Mouse (Mus musculus): ENCODE measurements around the gene Ckap4.
A peak's percentile ranks its signal among the peaks of the same experiment; 100 is the strongest.

Ckap4 gene

DNA sequence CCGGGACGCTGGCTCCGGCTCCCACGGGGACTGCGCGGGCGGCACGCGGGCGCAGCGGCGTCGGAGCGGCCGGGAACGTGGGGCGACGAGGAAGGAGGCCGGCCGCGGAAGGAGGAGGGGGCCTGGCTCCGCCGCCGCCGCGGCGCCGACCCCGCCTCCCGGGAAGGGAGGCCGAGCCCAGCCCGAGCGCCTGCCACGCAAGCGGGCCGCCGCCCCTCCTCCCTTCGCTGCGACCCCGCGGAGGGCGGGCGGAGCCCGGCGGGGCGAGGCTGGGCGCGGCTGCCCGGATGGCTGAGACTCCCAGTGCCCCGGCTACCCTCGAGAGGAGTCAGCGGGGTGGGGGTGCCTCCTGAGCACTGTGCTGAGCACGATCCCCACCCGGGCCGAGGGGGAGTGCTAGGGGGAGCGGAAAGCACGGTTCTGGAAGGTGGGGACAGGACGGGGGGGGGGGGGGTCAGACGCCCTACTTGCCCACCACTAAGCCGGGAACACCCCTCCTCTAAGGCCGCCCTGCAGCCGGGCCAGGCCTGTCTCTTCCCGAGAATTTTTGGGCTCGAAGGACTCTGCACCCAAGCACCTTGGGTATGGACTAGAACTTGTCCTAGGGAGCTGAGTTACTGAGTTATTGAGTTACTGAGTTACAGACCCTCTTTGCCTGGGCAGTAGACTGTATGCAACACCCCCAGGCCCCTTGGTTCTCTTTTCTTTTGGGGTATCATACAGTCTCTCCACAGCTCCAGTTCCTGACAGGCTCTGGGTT is at the start of gene Ckap4:
Ckap4 (minus strand) TSS at position 151 of the 760 bp plus-strand sequence.
- DNase-seq: peak; percentile 48 to 68

DNA sequence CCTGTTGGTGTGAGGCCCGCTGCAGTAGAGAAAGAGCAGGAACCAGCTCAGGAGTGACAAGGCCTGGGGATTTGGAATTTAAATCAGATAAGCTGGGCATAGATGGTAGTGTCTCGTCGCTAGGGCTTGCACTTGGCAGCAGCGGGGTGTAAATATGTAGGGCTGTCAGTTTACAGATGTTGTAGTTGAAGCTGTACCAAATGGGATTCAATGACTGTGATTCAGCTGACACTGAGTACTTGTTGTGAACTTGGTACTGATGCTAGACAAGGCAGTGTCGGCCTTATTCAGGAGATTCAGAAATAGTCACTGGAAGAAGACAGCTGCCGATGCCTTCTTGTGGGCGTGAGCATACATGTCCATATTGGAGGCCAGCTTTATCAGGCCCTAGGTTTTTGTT is 48.4 kb upstream of the Ckap4 start:
- no peak for DNase-seq

DNA sequence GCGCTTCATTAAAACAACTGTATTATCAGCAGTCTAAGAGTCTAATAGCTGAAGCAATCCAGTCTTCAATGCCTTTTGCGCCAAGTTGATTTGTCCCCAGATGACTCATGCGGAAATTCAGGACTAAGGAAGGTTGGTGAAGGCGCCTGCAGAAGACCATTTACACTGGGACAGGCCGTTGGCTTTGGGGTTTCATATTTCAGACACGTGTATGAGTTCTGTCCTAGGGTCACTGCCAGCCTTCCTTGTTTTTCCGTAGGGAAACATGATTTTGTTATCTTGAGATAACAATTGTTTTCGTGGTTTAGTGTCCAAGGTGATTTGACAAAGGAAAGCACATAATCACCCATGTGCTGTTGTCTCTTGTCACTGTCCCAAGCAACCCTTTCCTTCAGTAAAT is 47.3 kb upstream of the Ckap4 start:
- no peak for DNase-seq

DNA sequence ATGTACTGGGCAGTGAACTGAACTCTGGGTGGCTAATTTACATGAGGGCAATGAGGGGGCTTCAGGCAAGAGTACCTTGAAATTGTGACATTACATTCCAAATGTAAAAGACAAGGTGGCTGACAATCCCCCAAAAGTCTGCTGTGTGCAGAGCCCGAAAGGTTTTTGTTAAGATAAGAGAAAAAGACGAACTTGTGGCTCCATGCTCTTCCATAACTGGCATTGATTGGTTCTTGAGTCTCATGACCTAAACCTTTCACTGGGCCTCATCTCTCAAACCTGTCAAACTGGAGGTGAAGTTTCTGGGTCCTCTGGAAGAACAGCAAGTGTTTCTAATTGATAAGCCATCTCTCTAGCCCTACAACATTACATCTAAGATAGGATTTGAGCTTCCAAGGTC is 45.7 kb upstream of the Ckap4 start:
- DNase-seq: no peak

DNA sequence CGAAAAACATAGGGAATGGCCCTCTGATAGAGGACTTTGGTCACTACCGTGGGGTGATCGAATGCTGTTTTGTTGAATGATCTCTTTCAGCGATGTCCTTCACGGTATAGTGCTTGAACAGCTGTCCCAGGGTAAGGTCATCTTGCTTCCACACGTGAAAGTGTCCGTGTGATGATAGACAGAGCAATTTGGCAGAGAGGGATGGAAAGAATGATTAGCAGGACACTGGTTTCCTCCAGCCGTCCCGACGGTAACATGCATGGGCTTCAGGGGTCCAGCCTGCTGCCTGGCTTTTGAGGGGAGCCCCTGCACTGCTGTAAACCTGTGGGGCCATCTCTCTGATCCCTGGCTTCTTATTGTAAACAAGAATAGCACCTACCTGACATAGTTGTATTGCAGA is 44.9 kb upstream of the Ckap4 start:
- no peak for DNase-seq

DNA sequence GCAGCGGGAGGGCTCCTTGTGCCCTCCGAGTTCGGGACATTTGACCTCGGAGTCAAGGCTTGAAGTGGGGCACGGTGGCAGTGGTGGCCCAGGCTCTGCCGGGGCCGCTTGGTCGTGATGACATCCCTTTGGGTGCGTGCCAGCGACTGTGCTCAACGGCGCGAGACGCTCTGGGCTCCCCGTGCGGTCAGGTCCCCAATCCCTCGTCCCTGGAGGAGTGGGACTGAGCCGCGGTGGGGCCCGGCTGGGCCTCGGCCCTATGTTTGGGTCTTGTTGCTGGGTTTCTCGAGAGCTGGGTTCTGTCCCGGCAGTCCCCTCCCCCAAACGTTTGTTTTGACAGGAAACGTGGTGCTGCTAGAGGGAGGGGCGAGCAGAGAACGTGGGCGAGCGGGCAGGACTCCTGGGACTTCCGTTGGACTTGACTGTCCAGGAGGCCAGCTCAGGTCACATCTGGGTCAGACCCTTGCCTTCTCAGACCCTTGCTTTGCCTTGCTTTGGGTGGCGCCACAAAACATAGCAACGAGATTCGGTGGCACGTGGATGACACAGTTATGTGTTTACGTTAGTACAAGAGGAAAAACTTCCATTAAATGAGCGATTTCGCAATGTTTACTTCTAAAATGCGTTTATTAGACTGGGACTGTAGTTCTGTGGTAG is 43.3 kb upstream of the Ckap4 start:
- peak; percentile 78 to 82 for DNase-seq

DNA sequence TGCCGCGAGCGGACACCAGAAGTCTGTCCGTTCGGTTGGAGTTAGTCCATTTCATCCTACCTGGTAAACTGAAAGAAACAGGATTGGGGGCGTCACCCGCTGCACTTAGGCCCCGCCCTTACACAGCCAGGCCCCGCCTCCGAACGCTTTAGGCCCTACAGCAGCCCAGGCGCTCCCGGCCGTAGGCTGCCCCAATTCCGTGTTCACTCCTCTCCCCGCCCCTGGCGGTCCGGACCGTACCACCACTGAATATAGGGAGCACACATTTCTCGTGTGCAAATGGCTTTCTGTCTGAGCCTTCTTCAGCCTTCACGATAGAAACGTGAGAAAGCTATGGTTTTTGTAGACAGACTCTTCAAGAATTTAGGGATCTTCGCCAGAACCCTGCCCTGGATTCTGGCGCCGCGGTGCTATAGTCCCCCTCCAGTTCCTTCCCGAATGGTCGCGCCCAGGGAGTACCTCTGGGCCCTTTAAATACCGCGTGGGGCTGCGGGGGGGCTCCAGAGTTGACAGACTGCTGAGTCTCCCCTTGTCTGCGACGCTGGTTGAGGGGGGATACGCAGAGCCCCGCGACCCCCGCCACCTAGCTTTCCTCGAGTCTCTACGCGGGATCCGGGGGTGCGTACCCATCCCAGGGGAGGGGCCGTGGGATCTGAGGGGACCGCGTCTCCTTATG is 42.7 kb upstream of the Ckap4 start, which contains the start of gene Tcp11l2:
Tcp11l2 (plus strand) TSS at position 232 of the 676 bp plus-strand sequence.
- DNase-seq: peak; percentile 96 to 97

DNA sequence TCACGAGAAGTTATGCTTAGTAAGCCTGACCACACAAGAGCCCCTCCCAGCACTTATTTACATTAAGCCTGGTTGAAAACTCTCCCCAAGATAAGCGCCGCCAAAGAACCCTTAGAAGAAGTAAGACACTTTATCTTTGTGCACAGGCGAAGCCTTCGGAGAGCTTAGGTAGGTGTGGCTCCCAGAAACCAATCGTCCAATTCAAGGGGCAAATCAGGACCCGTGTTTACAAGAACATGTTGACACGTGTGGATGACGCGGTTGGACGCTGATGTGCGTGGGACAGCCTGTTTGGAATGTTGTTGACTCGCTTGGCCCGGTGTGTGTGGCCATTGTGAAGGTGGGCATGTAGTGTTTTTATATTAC is 42.1 kb upstream of the Ckap4 start:
- DNase-seq: no peak

DNA sequence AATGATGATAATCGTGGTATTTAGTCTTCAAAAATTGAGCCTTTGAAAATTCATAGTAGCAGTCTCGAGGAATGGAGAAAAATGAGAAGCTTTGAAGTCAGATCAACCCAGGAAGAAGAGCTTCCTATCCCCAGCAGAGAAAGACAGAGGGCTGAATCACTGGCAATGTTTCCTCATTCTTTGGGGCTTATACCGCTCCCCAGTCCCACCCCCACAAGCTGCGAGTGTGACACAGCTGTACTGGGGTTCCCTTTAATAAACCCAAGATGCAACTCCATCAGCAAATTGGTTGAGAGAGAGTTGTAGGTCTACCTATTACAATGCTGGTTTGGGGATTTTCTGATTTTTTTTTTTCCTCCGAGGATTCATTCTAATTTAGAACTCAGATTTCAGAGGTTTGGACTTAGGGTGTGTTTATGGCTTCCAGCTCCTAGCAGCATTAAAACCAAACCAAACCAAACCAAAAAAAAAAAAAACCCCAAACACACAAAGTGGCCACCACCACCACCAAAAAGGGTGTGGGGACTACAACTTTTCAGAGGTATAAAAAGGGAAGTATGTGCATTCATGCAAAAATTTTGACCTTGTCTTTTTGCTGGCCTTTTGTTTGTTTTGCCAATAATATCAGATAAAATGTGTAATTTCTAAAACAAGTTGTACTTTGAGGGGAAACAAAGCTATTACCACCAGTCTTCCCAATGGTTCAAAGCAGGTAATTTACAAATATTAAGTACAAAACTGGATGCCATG is 40.0 kb upstream of the Ckap4 start:
- DNase-seq: no peak

DNA sequence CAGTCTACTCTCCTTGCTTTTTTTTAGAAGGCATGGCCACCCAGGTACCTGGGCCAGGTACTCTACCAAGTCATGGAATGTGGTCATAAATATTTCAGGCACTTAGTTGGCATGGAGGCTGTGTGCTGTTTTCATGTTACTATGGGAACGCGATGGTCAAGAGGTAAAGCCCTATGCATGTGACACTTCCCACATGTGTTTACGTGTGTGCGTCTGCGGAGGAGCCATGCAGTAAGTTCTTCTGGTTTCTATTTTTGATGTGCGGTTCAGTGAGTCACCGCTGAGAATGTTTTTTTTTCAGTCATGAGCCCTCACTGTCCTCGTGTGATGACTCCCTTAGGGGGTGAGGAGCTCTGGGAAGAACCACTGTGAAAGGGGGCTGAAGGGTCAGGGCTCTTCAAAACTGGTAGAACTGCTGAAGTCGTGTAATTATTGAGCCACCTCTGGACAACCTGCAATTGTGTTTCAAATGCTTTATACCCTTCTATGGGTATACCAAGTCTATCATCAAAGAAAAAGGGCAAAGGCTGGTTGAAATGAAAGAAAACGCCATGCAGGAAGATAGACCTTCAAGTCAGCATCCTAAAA is 37.3 kb upstream of the Ckap4 start:
- DNase-seq: no peak

DNA sequence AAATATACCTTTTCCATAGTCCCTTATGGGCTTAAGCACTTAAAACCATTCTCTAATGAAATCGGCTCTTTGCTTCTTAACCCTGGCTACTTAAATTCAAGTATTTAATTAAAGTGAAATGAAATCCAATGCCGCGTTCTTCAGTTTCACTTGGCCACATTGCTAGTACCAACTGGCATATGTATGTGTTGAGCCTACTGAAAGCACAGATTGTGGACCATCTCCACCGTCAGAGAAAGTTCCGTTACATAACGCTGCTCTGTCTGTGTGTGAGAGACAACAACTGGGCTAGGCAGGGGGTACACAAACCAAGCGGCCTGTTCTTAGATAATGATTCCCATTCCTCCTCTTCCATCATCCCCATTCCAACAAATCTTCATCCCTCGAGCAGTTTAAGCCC is 30.6 kb upstream of the Ckap4 start:
- no peak for DNase-seq

DNA sequence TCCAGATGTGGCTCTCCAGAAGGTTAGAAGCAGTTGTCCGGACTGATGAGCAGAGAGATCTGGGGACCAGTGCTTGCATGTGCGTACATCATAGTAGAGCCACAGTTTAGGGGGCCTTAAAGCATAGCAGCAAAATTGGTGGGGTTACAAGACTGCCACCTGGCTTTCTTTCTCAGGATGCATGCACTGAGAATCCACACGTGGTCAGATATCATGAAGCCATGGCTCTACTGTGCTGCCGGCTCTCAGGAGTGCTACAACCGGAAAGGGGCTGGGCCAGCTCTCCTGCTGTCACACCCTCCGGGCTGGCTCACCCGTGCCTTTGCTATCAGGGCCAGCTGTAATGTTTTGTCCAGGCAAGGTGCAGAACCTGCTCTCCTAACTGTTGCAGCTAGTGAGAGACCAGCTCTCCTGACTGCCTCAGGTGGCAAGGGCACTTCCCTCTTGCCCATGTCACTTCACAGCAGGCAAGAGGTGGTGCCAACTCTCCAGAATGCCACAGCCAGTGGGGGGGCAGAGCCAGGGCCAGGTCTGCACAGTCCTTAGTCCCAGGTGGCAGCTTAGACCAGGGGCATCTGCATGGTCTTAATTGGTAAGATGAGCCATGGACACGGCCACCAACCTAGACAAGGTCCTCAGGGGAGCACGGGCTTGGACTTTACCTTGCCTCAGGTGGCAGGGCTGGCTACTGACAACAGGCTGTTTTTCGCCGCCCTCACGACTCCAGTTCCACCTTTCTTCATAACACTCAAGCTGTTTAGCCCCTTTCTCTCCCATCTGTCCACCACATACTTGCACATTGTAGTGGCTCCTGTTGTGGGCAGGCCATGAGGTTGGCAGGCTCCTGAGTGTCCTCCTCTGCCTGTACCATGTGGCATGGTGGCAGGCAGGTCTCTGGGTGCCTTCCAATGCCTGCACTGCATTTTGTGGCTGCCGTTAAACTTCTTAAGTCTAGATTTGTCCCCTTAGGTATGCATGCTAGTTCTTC is 29.0 kb upstream of the Ckap4 start:
- peak; percentile 84 to 85 for DNase-seq

DNA sequence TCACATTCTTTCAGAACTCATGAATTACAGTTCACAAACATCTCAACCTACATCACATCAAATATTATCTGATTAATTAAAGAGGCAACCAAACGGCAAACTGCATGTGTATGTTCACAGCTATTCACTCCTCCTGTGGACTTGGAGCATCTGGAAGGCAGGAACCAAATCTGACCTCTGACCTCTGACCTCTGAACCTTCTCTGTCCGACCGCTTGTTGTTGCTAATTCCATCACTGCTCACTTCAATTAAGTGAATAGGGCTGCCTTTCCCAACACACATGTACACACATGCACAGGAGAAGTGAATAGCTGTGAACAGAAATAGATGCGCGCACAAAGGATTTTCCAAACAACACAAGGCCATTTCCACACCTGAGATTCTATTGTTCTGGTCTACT is 28.3 kb upstream of the Ckap4 start:
- DNase-seq: no peak

DNA sequence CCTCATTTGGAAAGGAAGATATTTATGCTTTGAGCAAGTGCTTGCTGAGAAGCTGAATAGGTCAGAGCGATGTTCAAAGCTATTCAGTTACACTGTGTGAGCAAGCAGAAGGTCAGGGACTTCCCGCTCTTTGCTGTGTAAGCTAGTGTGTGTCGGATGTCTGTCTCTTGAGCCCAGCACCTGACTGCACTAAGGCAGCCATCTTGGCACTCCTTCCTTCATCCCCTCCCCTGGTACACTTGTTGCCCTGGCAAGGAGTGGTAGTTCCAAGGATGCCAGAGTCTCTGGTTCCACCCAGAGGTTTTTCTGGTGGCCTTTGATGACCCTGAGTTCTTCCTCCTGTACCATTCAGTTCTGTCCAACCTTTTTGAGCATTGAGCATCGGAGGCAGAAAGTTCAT is 26.1 kb upstream of the Ckap4 start:
- no peak for DNase-seq

DNA sequence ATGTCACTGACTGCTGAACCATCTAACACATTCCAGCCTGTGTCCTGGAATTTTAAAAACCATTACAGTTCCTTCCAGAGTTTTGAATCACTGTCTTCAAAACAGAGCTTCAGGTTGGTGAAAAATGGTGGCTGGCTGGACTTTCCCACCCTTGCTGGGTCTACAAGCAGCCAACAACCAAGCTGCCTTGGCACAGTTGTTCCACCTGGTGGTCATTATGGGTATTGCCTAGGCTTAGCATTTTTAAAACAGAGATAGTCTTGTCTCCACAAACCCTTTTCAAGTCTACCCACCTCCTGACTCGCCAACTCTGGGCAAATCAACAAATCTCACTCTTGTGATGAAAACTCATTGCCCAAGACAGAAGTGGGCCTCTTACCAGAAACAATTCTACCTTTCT is 24.6 kb upstream of the Ckap4 start:
- DNase-seq: no peak

DNA sequence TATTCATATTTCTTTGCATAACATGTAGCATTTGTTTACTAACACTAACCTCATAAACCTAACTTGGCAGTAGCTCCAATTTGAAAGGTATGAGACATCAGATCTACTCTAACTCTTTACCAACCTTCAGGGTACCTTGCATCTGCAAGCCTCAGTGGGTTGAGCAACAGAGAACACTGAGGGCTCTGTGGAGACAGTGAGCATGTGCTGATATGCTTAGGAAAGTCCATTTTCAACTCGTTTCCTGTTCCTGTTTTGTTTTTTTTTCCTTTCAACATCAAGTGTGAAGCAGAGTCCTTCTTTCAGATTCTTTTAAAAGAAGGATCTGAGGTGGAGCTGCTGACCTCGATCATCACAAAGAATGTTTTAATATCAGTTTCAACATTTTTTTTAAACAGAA is 22.3 kb upstream of the Ckap4 start:
- DNase-seq: no peak

DNA sequence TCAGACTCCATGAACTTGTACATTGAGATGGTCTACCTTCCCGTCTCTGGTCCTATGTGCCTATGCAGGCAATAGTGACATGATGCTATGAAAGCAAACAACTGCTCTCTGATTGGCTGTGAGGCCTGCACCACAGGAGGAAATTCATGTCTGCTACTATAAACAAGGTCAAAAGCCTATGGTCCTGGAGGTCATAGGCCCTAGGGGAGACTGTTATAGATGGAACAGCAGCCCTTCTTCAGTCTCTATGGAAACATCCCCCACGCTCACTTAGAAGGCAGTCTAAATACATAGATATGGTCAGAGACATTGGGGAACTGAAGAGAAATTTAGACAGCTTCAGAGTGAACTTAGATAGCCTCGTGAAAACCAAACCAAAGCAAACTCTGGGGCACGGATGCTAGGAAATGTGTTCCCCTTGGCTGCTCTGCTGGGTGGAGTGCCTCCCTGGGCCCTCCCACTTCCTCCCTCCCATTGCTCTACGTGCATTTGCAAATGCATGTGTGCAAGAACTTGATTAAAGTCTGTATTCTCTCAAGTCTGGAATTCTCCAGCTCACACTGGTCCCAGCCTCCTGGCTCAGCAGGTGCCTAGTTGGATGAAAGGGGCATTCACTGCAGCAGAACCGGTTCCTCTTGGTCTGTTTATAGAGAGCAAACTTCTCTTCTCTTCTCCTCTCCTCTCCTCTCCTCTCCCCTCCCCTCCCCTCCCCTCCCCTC is 20.6 kb upstream of the Ckap4 start:
- no peak for DNase-seq

DNA sequence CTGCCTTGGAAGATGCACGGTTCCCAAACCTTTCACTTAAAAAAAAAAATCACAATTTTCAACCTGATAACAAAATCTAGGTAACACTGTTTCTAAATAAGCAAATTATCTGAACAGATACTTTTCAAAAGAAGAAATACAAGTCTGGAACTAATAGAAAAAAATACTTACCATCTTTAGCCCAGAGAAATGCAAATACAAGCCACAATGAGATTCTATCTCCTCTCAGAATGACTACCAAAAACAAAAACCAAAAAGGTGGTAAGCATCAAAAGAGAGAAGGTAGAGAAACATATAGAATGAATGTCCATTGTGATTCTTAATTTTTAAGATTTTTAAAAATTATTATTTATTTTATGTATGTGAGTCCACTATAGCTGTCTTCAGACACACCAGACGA is 18.6 kb upstream of the Ckap4 start:
- DNase-seq: no peak

DNA sequence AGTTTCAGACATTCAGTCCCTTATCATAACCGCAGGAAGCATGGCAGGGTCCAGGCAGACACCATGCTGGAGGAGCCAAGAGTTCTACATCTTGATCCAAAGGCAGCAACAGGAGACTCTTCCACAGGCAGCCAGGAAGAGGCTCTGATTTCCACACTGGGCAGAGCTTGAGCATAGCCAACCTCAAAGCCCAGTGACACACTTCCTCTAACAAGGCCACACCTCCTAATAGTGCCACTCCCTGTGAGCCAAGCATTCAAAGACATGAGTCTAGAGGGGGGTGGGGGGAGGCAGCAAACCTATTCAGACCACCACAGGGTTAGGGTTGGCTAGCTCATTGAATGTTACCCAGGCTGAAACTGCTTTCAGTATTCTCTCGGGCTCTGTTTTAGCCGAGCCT is 18.0 kb upstream of the Ckap4 start:
- DNase-seq: no peak

DNA sequence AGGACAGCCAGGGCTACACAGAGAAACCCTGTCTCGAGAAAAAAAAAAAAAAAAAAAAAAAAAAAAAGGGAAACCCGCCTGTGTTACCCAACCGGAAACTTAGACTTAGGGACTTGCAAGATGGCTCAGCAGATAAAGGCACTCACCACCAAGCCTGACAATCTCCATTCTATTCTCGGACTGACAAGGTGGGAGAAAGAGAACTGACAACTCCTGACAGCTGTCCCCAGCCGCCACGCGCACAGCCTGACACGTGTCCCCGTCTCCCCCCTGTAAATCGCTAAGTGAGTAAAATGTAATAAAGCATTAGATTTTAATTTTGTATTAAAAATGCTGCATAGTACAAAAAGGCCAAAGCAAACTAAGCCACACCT is 16.0 kb upstream of the Ckap4 start:
- DNase-seq: no peak

All from cerebellum, adult 18-20 months (tissue).